Mouse (Mus musculus) G1E (cell line): Measurements from ENCODE around the gene Sh3bgr.

Experiments
- CTCF ChIP-seq: IDR thresholded peaks from 2 replicates; pipeline ENCODE4 v1.5.1; 2012; ENCODE audit warnings: low read depth, low read length, inconsistent platforms, mixed read lengths
- GATA1 ChIP-seq: IDR thresholded peaks from 2 replicates; pipeline ENCODE4 v1.6.1; 2012; ENCODE audit warnings: borderline replicate concordance, low read length, inconsistent platforms, mixed read lengths
- GATA2 ChIP-seq: IDR thresholded peaks from 2 replicates; pipeline ENCODE4 v1.6.1; 2012; ENCODE audit warnings: low read depth, low read length, inconsistent platforms, borderline replicate concordance
- POLR2AphosphoS5 ChIP-seq: IDR thresholded peaks from 2 replicates; pipeline ENCODE4 v1.6.1; 2012; ENCODE audit warnings: low read depth, low read length, inconsistent platforms; ENCODE audit not compliant: insufficient replicate concordance
- TAL1 ChIP-seq: conservative IDR thresholded peaks from 2 replicates; pipeline ENCODE4 v1.6.1; 2012; ENCODE audit warnings: low read depth, low read length, inconsistent platforms, mixed read lengths

GRCm38 (mm10) chr16:96159091-96159731 lies 41.0 kb upstream of the Sh3bgr start:
- TF ChIP-seq CTCF (no peak), GATA1 (no peak), POLR2AphosphoS5 (no peak), TAL1 (no peak), GATA2 (no peak)
